Mouse (Mus musculus): ENCODE results near the gene Pdcd4. TPM values are rescaled to one million over a fixed set of nuclear protein-coding genes. Genes with fewer than 3 reads are reported as not detected.
"Not testable (repeated sequence)": the region's sequence is repeated elsewhere in the genome, so short reads cannot be mapped to it uniquely, and the experiment has no call there.

The Pdcd4 gene
- polyA plus RNA-seq, 1 experiment = 3.8 TPM

DNA sequence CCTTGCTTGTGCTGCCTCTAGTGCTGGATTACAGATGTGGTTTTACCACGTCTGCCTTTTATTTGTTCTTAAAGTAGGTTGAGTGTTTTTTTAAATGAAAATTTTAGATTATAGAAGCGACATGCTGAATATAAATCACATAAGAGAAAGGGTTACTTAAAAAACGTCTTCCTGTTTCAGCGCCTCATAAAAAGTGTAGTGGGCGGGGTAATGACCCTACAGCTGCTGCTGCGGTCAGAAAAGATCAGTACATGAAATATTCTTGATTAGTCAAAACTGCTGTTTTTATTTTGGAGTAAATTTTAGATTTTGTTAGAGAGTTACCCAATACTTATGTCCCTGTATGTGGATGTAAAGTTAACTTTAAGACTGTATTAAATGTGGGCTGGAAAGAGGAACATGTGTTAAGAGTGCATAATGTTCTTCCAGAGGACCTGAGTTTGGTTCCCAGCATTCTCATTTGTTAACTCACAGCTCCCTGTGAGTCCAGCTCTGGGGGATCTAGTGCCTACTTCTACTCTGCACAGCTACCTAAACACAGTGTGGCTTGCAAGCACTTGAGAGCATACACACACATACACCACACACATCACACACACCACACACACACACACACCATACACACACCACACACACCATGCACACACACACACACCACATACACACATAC, 14.1 kb downstream of the Pdcd4 start:
- peak overlapping the region; percentile 61 for H3K27ac ChIP-seq (ENCODE audit: insufficient read depth, low read depth, low read length)

DNA sequence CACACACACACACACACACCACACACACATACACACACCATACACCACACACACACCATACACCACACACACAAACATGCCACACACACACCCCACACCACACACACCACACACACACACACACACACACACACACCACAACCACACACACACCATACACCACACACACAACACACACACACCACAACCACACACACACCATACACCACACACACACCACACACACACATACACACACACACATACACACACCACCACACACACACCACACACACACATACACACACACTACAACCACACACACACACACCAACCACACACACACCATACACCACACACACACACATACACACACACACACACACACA, 14.7 kb downstream of the Pdcd4 start:
- Histone ChIP-seq H3K27ac (ENCODE audit: insufficient read depth, low read depth, low read length) (peak overlapping the region; percentile 61), H3K36me3 (ENCODE audit: control insufficient read depth, insufficient read depth, low read length) (peaks cover 18% of the 10 kb centered on the region), H3K4me1 (ENCODE audit: control insufficient read depth, insufficient read depth, insufficient read length, low read length) (peaks cover 16% of the 10 kb centered on the region)
- H3K4me3 ChIP-seq (ENCODE audit: low read depth, low read length); H3K27me3 ChIP-seq (ENCODE audit: control insufficient read depth, insufficient read depth, low read length): not testable (repeated sequence)

More for the DNA sequence above, 14.1 kb downstream of the Pdcd4 start:
- H3K4me3 ChIP-seq (ENCODE audit: low read depth, low read length) = peak overlapping the region; percentile 40; the same call in 1 of the 2 replicates
- WGBS = 4% methylated on average over 6 of the region's 6 CpGs
- no peaks in the 10 kb centered on the region for H3K27me3 ChIP-seq (ENCODE audit: control insufficient read depth, insufficient read depth, low read length)
- peaks cover 16% of the 10 kb centered on the region for H3K4me1 ChIP-seq (ENCODE audit: control insufficient read depth, insufficient read depth, insufficient read length, low read length)
- TF ChIP-seq POLR2A (IDR thresholded peaks at IDR 0.05; ENCODE audit: low read depth, low read length) (no peak), CTCF (IDR thresholded peaks at IDR 0.05; ENCODE audit: extremely low read depth, insufficient read length, insufficient replicate concordance, low read depth, low read length) (no peak)
- H3K36me3 ChIP-seq (ENCODE audit: control insufficient read depth, insufficient read depth, low read length) = peaks cover 14% of the 10 kb centered on the region

DNA sequence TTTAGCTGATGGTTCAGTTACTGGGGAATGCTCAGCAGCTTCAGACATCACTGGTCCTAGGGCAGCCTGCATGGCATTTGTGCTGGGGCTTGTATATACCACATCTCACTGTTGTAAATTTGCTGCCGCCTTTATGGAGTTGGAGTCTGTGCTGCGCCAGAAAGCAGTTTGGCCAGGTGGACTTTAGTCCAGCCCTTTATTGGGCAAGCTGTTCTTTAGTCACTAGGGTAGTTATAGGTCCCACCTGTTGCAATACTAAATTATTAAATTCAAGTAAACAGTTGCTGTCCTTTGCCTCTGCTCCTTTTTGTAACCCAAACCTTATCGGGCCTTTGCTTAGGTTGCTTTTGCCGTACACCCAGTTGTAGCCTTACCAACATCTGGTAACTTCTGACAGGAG, 22.9 kb downstream of the Pdcd4 start:
- WGBS = 51% methylated on average over 4 of the region's 4 CpGs
- peaks cover 72% of the 10 kb centered on the region for H3K36me3 ChIP-seq (ENCODE audit: control insufficient read depth, insufficient read depth, low read length)
- no peaks in the 10 kb centered on the region for H3K4me1 ChIP-seq (ENCODE audit: control insufficient read depth, insufficient read depth, insufficient read length, low read length)
- no peaks in the 10 kb centered on the region for H3K27me3 ChIP-seq (ENCODE audit: control insufficient read depth, insufficient read depth, low read length)
- no peak for TF ChIP-seq CTCF (IDR thresholded peaks at IDR 0.05; ENCODE audit: extremely low read depth, insufficient read length, insufficient replicate concordance, low read depth, low read length)
- TF ChIP-seq POLR2A (IDR thresholded peaks at IDR 0.05; ENCODE audit: low read depth, low read length) = no peak
- H3K27ac ChIP-seq (ENCODE audit: insufficient read depth, low read depth, low read length) = no peak overlapping the region
- no peak overlapping the region for H3K4me3 ChIP-seq (ENCODE audit: low read depth, low read length)

DNA sequence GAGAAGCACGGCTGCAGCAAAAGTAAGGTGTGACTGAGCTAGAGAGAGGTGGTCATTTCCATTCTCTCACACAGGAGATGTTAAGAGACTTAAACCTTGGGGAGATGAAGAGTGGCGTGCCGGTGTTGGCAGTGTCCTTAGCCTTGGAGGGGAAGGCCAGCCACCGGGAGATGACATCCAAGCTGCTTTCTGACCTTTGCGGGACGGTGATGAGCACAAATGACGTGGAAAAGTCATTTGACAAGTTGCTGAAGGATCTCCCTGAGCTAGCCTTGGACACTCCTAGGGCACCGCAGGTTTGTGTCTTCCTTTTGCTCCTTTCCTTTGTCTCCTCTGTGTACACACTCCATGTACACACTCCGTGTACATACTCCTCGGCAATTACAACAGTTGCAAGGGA, 27.5 kb downstream of the Pdcd4 start:
- Histone ChIP-seq H3K27ac (ENCODE audit: insufficient read depth, low read depth, low read length) (no peak overlapping the region), H3K36me3 (ENCODE audit: control insufficient read depth, insufficient read depth, low read length) (peaks cover 69% of the 10 kb centered on the region), H3K27me3 (ENCODE audit: control insufficient read depth, insufficient read depth, low read length) (no peaks in the 10 kb centered on the region), H3K4me3 (ENCODE audit: low read depth, low read length) (no peak overlapping the region), H3K4me1 (ENCODE audit: control insufficient read depth, insufficient read depth, insufficient read length, low read length) (no peaks in the 10 kb centered on the region)
- TF ChIP-seq POLR2A (IDR thresholded peaks at IDR 0.05; ENCODE audit: low read depth, low read length) (no peak), CTCF (IDR thresholded peaks at IDR 0.05; ENCODE audit: extremely low read depth, insufficient read length, insufficient replicate concordance, low read depth, low read length) (no peak)
- WGBS = 84% methylated on average over 10 of the region's 10 CpGs

DNA sequence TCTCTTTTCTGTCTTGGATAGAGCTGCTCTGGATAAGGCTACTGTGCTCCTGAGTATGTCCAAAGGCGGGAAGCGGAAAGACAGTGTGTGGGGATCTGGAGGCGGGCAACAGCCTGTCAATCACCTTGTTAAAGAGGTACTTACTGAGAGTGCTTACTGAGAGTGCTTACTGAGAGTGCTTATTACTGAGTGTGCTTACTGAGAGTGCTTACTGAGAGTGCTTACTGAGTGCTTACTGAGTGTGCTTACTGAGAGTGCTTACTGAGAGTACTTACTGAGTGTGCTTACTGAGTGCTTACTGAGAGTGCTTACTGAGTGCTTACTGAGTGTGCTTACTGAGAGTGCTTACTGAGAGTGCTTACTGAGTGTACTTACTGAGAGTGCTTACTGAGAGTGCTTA, 30.0 kb downstream of the Pdcd4 start:
- H3K4me3 ChIP-seq (ENCODE audit: low read depth, low read length); H3K27me3 ChIP-seq (ENCODE audit: control insufficient read depth, insufficient read depth, low read length); H3K27ac ChIP-seq (ENCODE audit: insufficient read depth, low read depth, low read length); H3K4me1 ChIP-seq (ENCODE audit: control insufficient read depth, insufficient read depth, insufficient read length, low read length): not testable (repeated sequence)
- peaks cover 53% of the 10 kb centered on the region for H3K36me3 ChIP-seq (ENCODE audit: control insufficient read depth, insufficient read depth, low read length)
- 97% methylated on average over 3 of the region's 3 CpGs for WGBS

DNA sequence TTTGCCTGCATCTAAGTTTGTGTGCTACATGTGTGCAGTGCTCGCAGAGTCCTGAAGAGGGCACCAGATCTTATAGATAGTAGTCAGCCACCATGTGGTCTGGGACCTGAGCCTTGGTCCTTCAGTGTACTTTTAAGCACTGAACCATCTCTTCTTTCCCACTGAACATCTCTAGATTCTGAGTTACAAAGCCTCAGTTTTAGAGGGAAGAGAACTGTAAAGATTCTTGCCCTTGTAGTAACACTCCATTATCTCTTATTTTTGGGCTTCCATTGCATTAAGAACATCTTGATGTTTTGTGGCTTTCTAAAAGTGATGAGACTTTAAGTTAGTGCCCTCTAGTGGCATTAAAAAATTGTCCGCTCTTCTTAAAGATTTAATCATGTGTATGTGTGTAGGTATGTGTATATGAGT, 33.3 kb downstream of the Pdcd4 start:
- TF ChIP-seq POLR2A (IDR thresholded peaks at IDR 0.05; ENCODE audit: low read depth, low read length) = no peak
- no peak for TF ChIP-seq CTCF (IDR thresholded peaks at IDR 0.05; ENCODE audit: extremely low read depth, insufficient read length, insufficient replicate concordance, low read depth, low read length)
- WGBS = 82% methylated on average over 2 of the region's 2 CpGs
- Histone ChIP-seq H3K27me3 (ENCODE audit: control insufficient read depth, insufficient read depth, low read length) (no peaks in the 10 kb centered on the region), H3K36me3 (ENCODE audit: control insufficient read depth, insufficient read depth, low read length) (peaks cover 53% of the 10 kb centered on the region), H3K27ac (ENCODE audit: insufficient read depth, low read depth, low read length) (no peak overlapping the region), H3K4me3 (ENCODE audit: low read depth, low read length) (no peak overlapping the region), H3K4me1 (ENCODE audit: control insufficient read depth, insufficient read depth, insufficient read length, low read length) (no peaks in the 10 kb centered on the region)

DNA sequence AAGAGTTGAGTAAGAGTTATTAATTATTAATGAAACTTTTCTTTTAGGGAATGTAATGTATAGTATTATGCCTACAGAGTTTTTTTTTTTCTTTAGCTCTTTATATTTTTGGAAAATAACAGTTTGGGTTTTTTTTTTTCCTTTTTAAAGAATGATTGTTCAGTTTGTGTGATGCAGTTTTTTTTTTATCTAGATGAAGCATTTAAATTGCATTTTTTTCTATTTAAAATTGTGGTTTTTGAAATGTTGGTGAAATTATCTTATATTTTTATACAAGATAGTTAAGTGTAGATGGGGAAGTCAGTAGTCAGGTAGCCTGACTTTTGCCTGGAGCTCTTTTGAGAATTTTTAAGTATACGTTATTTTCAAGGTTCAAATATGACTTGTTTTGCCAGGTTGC, 34.7 kb downstream of the Pdcd4 start:
- Histone ChIP-seq H3K27ac (ENCODE audit: insufficient read depth, low read depth, low read length) (no peak overlapping the region), H3K36me3 (ENCODE audit: control insufficient read depth, insufficient read depth, low read length) (peaks cover 54% of the 10 kb centered on the region), H3K27me3 (ENCODE audit: control insufficient read depth, insufficient read depth, low read length) (no peaks in the 10 kb centered on the region), H3K4me1 (ENCODE audit: control insufficient read depth, insufficient read depth, insufficient read length, low read length) (no peaks in the 10 kb centered on the region), H3K4me3 (ENCODE audit: low read depth, low read length) (no peak overlapping the region)
- 98% methylated on average over 1 of the region's 1 CpGs for WGBS
- TF ChIP-seq CTCF (IDR thresholded peaks at IDR 0.05; ENCODE audit: extremely low read depth, insufficient read length, insufficient replicate concordance, low read depth, low read length) (no peak), POLR2A (IDR thresholded peaks at IDR 0.05; ENCODE audit: low read depth, low read length) (no peak)

DNA sequence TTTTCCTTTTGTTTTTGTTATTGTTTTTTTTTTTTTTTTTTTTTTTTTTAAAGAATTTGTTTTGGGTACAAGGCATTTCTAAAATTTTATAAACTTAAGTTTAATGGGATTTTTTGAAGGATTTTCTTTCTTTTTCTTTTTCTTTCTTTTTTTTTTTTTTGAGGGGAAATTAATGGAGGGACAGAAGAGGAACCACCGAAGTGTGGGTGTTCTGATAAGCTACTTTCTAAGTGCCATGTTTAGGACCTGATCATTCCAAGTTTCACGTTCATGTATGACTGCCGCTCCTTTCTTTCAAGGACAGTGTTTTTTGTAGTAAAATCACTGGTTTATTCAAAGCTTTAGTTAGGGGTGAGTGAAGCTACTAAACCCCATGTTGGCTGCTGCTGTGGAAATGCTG, 37.2 kb downstream of the Pdcd4 start:
- Histone ChIP-seq H3K36me3 (ENCODE audit: control insufficient read depth, insufficient read depth, low read length) (peaks cover 45% of the 10 kb centered on the region), H3K4me3 (ENCODE audit: low read depth, low read length) (no peak overlapping the region), H3K4me1 (ENCODE audit: control insufficient read depth, insufficient read depth, insufficient read length, low read length) (no peaks in the 10 kb centered on the region), H3K27me3 (ENCODE audit: control insufficient read depth, insufficient read depth, low read length) (no peaks in the 10 kb centered on the region), H3K27ac (ENCODE audit: insufficient read depth, low read depth, low read length) (no peak overlapping the region)
- TF ChIP-seq CTCF (IDR thresholded peaks at IDR 0.05; ENCODE audit: extremely low read depth, insufficient read length, insufficient replicate concordance, low read depth, low read length) = no peak
- TF ChIP-seq POLR2A (IDR thresholded peaks at IDR 0.05; ENCODE audit: low read depth, low read length) = no peak
- 84% methylated on average over 3 of the region's 3 CpGs for WGBS
